Mouse (Mus musculus) lung, embryonic 14.5 days (tissue): ENCODE measurements around the gene Chaf1a. TPM values are rescaled to one million over a fixed set of nuclear protein-coding genes. Genes with fewer than 3 reads are reported as not detected.

Experiments used
- ATAC-seq: fragments of 200-750 bp; cut with Nextera tagmentation; 2 replicates; pipeline ENCODE4 v1.8.0; 2017; ENCODE audit warnings: mild to moderate bottlenecking, moderate TSS enrichment, moderate library complexity; ENCODE audit not compliant: insufficient read depth
- DNase-seq: peaks from one replicate; pipeline ENCODE4 v3.0.0-alpha.2; 2015
- H3K27ac ChIP-seq: fragments of 300-500 bp; sonication (generic); 2 replicates; pipeline ENCODE4 v1.5.1; 2014; ENCODE audit warnings: low read depth, mild to moderate bottlenecking, moderate library complexity
- H3K27me3 ChIP-seq: fragments of 300-500 bp; sonication (generic); 2 replicates; pipeline ENCODE4 v1.6.1; 2014; ENCODE audit warnings: low read length, control low read depth; ENCODE audit not compliant: insufficient read depth
- H3K36me3 ChIP-seq: fragments of 300-500 bp; sonication (generic); 2 replicates; pipeline ENCODE4 v1.6.1; 2014; ENCODE audit warnings: control low read depth; ENCODE audit not compliant: insufficient read depth
- H3K4me1 ChIP-seq: fragments of 300-500 bp; sonication (generic); 2 replicates; pipeline ENCODE4 v1.6.1; 2014; ENCODE audit warnings: antibody characterized with exemption, control low read depth; ENCODE audit not compliant: insufficient read depth
- H3K4me2 ChIP-seq: fragments of 300-500 bp; sonication (generic); 2 replicates; pipeline ENCODE4 v1.6.1; 2014; ENCODE audit warnings: mild to moderate bottlenecking
- H3K4me3 ChIP-seq: fragments of 300-500 bp; sonication (generic); 2 replicates; pipeline ENCODE4 v1.5.1; 2014; ENCODE audit warnings: low read depth, low read length
- H3K9ac ChIP-seq: fragments of 300-500 bp; sonication (generic); 2 replicates; pipeline ENCODE4 v1.6.1; 2014
- H3K9me3 ChIP-seq: fragments of 300-500 bp; sonication (generic); 2 replicates; pipeline ENCODE4 v1.6.1; 2016; ENCODE audit warnings: low read depth, low read length, control low read depth
- CTCF ChIP-seq: IDR thresholded peaks from 2 replicates; pipeline ENCODE4 v1.5.1; 2016; ENCODE audit warnings: antibody characterized with exemption, low read depth
- WGBS: fragments of 180-500 bp; shearing (Covaris S2); extraction: QIAGEN DNeasy Blood & Tissue Kit; methylation state at CpG from one replicate; pipeline ENCODE4 v1.1.7; 2014; 5-methylcytosine and 5-hydroxymethylcytosine counted together
- polyA plus RNA-seq: library from polyadenylated mRNA; unstranded; fragments of >200 nt; fragmentation: Nextera tagmentation; extraction: Ambion mirVana; gene quantifications from 2 replicates; pipeline ENCODE4 v1.2.1, GENCODE M21; 2014

Chaf1a gene
- polyA plus RNA-seq, 1 experiment from 2014 or later, result 30.4 TPM

DNA sequence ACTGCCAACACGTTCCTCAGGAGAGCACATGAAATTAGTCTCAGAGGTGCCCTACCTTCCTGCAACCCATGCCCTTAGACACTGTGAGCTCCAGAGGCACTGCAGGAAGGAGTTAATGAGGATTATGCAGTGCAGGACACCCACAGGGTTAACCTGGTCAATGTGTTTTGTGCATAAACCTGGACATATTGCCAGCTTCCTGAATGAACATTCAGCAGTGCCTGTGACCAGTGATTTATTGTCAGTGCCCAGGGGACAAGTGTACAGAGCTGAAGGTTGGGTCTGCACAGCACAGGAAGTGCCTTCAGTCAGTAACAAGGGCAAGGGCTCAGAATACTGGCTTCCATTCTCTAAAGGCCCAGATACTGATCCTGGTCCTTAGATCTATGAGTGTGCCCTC is 13.4 kb upstream of the Chaf1a start:
- no peaks in the 10 kb centered on the region for H3K9me3 ChIP-seq
- WGBS, result 72% methylated on average over 1 of the region's 1 CpGs
- no peak overlapping the region for H3K27ac ChIP-seq
- H3K4me3 ChIP-seq, result no peak overlapping the region
- H3K9ac ChIP-seq, result no peak overlapping the region
- peaks cover 43% of the 10 kb centered on the region; the same call in 1 of the 2 replicates for H3K36me3 ChIP-seq
- DNase-seq (no peak), ATAC-seq (no peak)
- TF ChIP-seq CTCF, result no peak
- no peak overlapping the region for H3K4me2 ChIP-seq
- H3K27me3 ChIP-seq, result no peaks in the 10 kb centered on the region
- H3K4me1 ChIP-seq, result no peaks in the 10 kb centered on the region

- peaks cover 46% of the 10 kb centered on the region; the same call in 1 of the 2 replicates for H3K36me3 ChIP-seq
- no peaks in the 10 kb centered on the region for H3K27me3 ChIP-seq
- 85% methylated on average over 5 of the region's 5 CpGs for WGBS
These were observed 12.3 kb upstream of the Chaf1a start for GRCm38 (mm10) chr17:56027801-56028441.

GRCm38 (mm10) chr17:56030238-56030870 is 9.9 kb upstream of the Chaf1a start:
- WGBS, result 88% methylated on average over 9 of the region's 9 CpGs
- Histone ChIP-seq H3K36me3 (peaks cover 61% of the 10 kb centered on the region), H3K9ac (no peak overlapping the region), H3K27me3 (no peaks in the 10 kb centered on the region), H3K9me3 (no peaks in the 10 kb centered on the region), H3K4me2 (no peak overlapping the region), H3K27ac (no peak overlapping the region), H3K4me3 (no peak overlapping the region), H3K4me1 (peaks cover 8% of the 10 kb centered on the region)
- ATAC-seq, result no peak
- no peak for TF ChIP-seq CTCF
- no peak for DNase-seq

More at GRCm38 (mm10) chr17:56027801-56028441, 12.3 kb upstream of the Chaf1a start:
- H3K4me1 ChIP-seq, result no peaks in the 10 kb centered on the region
- no peak for TF ChIP-seq CTCF
- no peak overlapping the region for H3K27ac ChIP-seq
- no peak overlapping the region for H3K4me3 ChIP-seq
- no peak for ATAC-seq
- no peak overlapping the region for H3K4me2 ChIP-seq
- H3K9me3 ChIP-seq, result no peaks in the 10 kb centered on the region
- H3K9ac ChIP-seq, result no peak overlapping the region
- no peak for DNase-seq

DNA sequence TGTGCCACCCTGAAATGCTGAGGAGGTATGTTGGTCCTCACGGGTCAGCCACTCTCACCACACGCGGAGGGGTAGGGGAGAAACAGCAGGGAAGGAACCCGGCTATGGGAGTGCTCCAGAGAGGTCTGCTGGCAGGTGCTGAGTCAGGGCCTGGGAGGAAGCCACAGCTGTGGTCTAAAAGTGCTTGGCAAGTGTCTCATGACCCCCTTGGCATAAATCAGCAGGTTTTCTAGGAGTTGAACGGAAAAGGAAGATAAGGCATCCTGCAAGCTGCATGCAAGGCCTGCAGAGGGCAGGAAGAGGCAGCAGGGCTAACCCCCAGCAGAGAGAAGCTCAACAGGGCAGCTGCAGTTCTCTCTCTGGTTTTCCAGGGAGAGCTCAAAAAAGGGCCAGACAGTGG is 9.3 kb upstream of the Chaf1a start:
- Histone ChIP-seq H3K27ac (no peak overlapping the region), H3K4me3 (no peak overlapping the region), H3K9ac (no peak overlapping the region), H3K36me3 (peaks cover 58% of the 10 kb centered on the region), H3K27me3 (no peaks in the 10 kb centered on the region), H3K4me2 (no peak overlapping the region), H3K9me3 (no peaks in the 10 kb centered on the region), H3K4me1 (peaks cover 11% of the 10 kb centered on the region)
- no peak for TF ChIP-seq CTCF
- DNase-seq (peak; percentile 27), ATAC-seq (no peak)
- WGBS, result 52% methylated on average over 5 of the region's 5 CpGs

GRCm38 (mm10) chr17:56031431-56031830 is 8.8 kb upstream of the Chaf1a start:
- ATAC-seq, result no peak
- Histone ChIP-seq H3K9ac (no peak overlapping the region), H3K4me1 (peaks cover 11% of the 10 kb centered on the region), H3K4me3 (no peak overlapping the region), H3K4me2 (no peak overlapping the region), H3K27me3 (no peaks in the 10 kb centered on the region), H3K27ac (no peak overlapping the region), H3K9me3 (no peaks in the 10 kb centered on the region), H3K36me3 (peaks cover 58% of the 10 kb centered on the region)
- no peak for TF ChIP-seq CTCF
- 91% methylated on average over 7 of the region's 7 CpGs for WGBS
- no peak for DNase-seq

DNA sequence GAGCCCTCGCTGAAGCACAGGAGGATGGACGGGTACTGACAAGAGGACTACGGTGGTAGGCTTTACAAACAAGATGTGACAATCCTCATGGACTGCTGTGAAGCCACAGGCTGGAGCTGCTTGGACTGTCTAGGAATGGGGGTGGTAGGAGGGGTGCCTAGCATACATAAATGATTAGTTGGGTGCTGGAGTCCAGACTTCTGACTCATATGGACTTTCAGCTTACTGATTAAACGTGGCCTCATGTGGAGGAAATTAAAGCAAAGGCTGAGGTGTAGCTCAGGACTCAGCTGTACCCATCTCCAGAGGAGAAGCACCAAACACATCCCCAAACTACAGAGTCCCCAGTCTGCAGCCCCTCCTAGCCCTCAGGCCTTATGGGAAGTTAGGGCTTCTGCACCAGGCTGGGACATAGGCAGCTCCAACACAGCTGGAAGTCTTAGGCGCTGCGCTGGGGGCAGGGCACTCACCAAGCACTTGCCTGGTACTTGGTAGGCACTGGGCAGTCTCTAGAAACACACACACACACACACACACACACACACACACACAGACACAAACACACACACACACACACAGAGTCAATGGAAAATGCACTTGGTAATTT is 8.0 kb upstream of the Chaf1a start:
- H3K4me1 ChIP-seq, result peaks cover 11% of the 10 kb centered on the region
- H3K9me3 ChIP-seq, result no peaks in the 10 kb centered on the region
- H3K9ac ChIP-seq, result no peak overlapping the region

GRCm38 (mm10) chr17:56032831-56033230 is 7.4 kb upstream of the Chaf1a start:
- Histone ChIP-seq H3K27ac (no peak overlapping the region), H3K4me1 (peaks cover 11% of the 10 kb centered on the region), H3K4me3 (no peak overlapping the region), H3K4me2 (no peak overlapping the region), H3K36me3 (peaks cover 53% of the 10 kb centered on the region), H3K9me3 (no peaks in the 10 kb centered on the region), H3K27me3 (no peaks in the 10 kb centered on the region), H3K9ac (no peak overlapping the region)
- no peak for ATAC-seq
- 72% methylated on average over 7 of the region's 7 CpGs for WGBS
- DNase-seq, result no peak
- no peak for TF ChIP-seq CTCF

More for the DNA sequence above, 8.0 kb upstream of the Chaf1a start:
- TF ChIP-seq CTCF, result no peak
- 77% methylated on average over 6 of the region's 6 CpGs for WGBS
- DNase-seq (no peak), ATAC-seq (no peak)
- peaks cover 58% of the 10 kb centered on the region for H3K36me3 ChIP-seq
- no peak overlapping the region for H3K4me2 ChIP-seq
- H3K4me3 ChIP-seq, result no peak overlapping the region
- H3K27ac ChIP-seq, result no peak overlapping the region
- H3K27me3 ChIP-seq, result no peaks in the 10 kb centered on the region
